Mouse (Mus musculus): Measurements from ENCODE around the gene Myo10.

GRCm38 (mm10) chr15:25593469-25594150 lies 28.7 kb upstream of the Myo10 start:
- no peak for TF ChIP-seq POLR2A (IDR thresholded peaks at IDR 0.05; ENCODE audit: control insufficient read depth, extremely low read depth, insufficient read depth, low read length, poor library complexity)
- no peak for TF ChIP-seq CTCF (IDR thresholded peaks at IDR 0.05; ENCODE audit: borderline replicate concordance, control insufficient read depth, extremely low read depth, insufficient read depth, low read length, poor library complexity)
